Mouse (Mus musculus) adrenal gland, adult (tissue): ENCODE results near the gene Mlx.

Experiments used
- DNase-seq, 2 experiments: peaks; one replicate each; pipeline ENCODE4 v3.0.0; 2022 to 2023; ENCODE audit warnings: low spot score in 1 of 2; ENCODE audit not compliant: inconsistent age in 2 of 2

Mlx gene

GRCm38 (mm10) chr11:101134217-101134865 lies 47.3 kb downstream of the Mlx start:
- peak; percentile 66 to 96 for DNase-seq

- DNase-seq: peak in 1 of 2 experiments; percentile 64
Observed at GRCm38 (mm10) chr11:101137000-101137399, 49.9 kb downstream of the Mlx start.

- DNase-seq: peak; percentile 67 to 86
Observed at GRCm38 (mm10) chr11:101138536-101139181, 51.6 kb downstream of the Mlx start.

GRCm38 (mm10) chr11:101140164-101140819 lies 53.2 kb downstream of the Mlx start:
- peak in 1 of 2 experiments; percentile 65 for DNase-seq

- DNase-seq: no peak
Observed at GRCm38 (mm10) chr11:101141088-101141487, 54.0 kb downstream of the Mlx start.
